In genomic region chr9:107709697-107710483, GRCm38 (mm10) we compare ENCODE assay signal across 8 mouse cellular contexts. TPM values are rescaled to one million over a fixed set of nuclear protein-coding genes. Genes with fewer than 3 reads are reported as not detected.
DNase-seq lines count a peak whose midpoint lies in the region; ATAC-seq and TF ChIP-seq lines count a peak whose summit lies in the region.

TSS of gene Sema3f (minus strand) at chr9:107710475.

- peak; percentile 77 for DNase-seq in MEL (ENCODE audit: low read depth, low spot score)
- DNase-seq in cerebellum, adult 11-12 months = peak; percentile 88
- peak; percentile 70 for DNase-seq in heart, postnatal 25 days (ENCODE audit: low spot score)
- DNase-seq in layer of hippocampus, adult 18-20 months (ENCODE audit: low spot score in 2 of 2) = peak; percentile 14 to 45
- DNase-seq in ovary, postnatal 14 days (ENCODE audit: low spot score) = peak; percentile 70
- peak; percentile 72 to 82 for DNase-seq in thymus, postnatal 10 days (ENCODE audit: low spot score in 2 of 2)

- under 1% methylated on average over 83 of the region's 86 CpGs for WGBS in forebrain, embryonic 15.5 days
- 1% methylated on average over 78 of the region's 86 CpGs for WGBS in lung, embryonic 15.5 days

- H3K4me1 ChIP-seq in MEL (ENCODE audit: control insufficient read depth in 1 of 2, insufficient read depth in 2 of 2, low read length in 2 of 2) = peaks cover 0 to 3% of the 10 kb centered on the region in 2 experiments; a peak in 1 of 4 replicates
- H3K4me1 ChIP-seq in forebrain, embryonic 15.5 days = peaks cover 58% of the 10 kb centered on the region
- peaks cover 65% of the 10 kb centered on the region for H3K4me1 ChIP-seq in lung, embryonic 15.5 days

- ATAC-seq in forebrain, embryonic 15.5 days (replicated peaks) = peak; percentile 79
- ATAC-seq in lung, embryonic 15.5 days (ENCODE audit: borderline replicate concordance, extremely low read depth, low FRiP score, low TSS enrichment) = peak; percentile 78

- peak in 1 of 3 experiments; percentile 7; a peak in 1 of 6 replicates for TF ChIP-seq CTCF in MEL (IDR thresholded peaks at IDR 0.05 in 2 of 3, conservative IDR thresholded peaks at IDR 0.05 in 1 of 3; ENCODE audit: control insufficient read depth in 1 of 3, insufficient read depth in 1 of 3, low read depth in 2 of 3, low read length in 3 of 3, poor library complexity in 1 of 3, severe bottlenecking in 1 of 3)

- H3K9ac ChIP-seq in MEL (ENCODE audit: control insufficient read depth, low read depth, low read length, poor library complexity, severe bottlenecking) = peak within 1 kb of the TSS; percentile 27; the same call in 1 of the 2 replicates
- peak within 1 kb of the TSS; percentile 63 for H3K9ac ChIP-seq in forebrain, embryonic 15.5 days (replicated peaks)
- peak within 1 kb of the TSS; percentile 68 for H3K9ac ChIP-seq in lung, embryonic 15.5 days

- H3K4me2 ChIP-seq in forebrain, embryonic 15.5 days (replicated peaks) = peak within 1 kb of the TSS; percentile 72
- peak within 1 kb of the TSS; percentile 68 for H3K4me2 ChIP-seq in lung, embryonic 15.5 days

- H3K4me3 ChIP-seq in MEL (ENCODE audit: control insufficient read depth in 1 of 2, insufficient read depth in 1 of 2, low read depth in 2 of 2, low read length in 2 of 2) = peak within 1 kb of the TSS; percentile 30 to 43; a peak in 3 of 4 replicates
- H3K4me3 ChIP-seq in forebrain, embryonic 15.5 days = peak within 1 kb of the TSS; percentile 63
- H3K4me3 ChIP-seq in lung, embryonic 15.5 days = peak within 1 kb of the TSS; percentile 51

- intact Hi-C loops in heart, postnatal 25 days (cut with DNase I) = loop anchor here (1.0 kb wide), 1 partner anchor 28 kb away; no protein-coding TSS in a partner anchor

- no peak within 1 kb of the TSS for H3K27ac ChIP-seq in MEL (ENCODE audit: control insufficient read depth, low read depth, low read length)
- H3K27ac ChIP-seq in forebrain, embryonic 15.5 days (replicated peaks) = peak within 1 kb of the TSS; percentile 90
- peak within 1 kb of the TSS; percentile 89 for H3K27ac ChIP-seq in lung, embryonic 15.5 days

- TF ChIP-seq EP300 in MEL (IDR thresholded peaks at IDR 0.05; ENCODE audit: low read depth in 1 of 2, low read length in 2 of 2) = no peak

- no peaks in the 10 kb centered on the region for H3K79me2 ChIP-seq in MEL (ENCODE audit: control insufficient read depth, insufficient read depth, low read length, poor library complexity)

- H3K9me3 ChIP-seq in MEL (replicated peaks; ENCODE audit: insufficient read depth, low read length) = no peaks in the 10 kb centered on the region
- no peaks in the 10 kb centered on the region for H3K9me3 ChIP-seq in forebrain, embryonic 15.5 days
- H3K9me3 ChIP-seq in lung, embryonic 15.5 days = no peaks in the 10 kb centered on the region

- H3K27me3 ChIP-seq in MEL (ENCODE audit: control insufficient read depth in 1 of 2, insufficient read depth in 2 of 2, low read length in 2 of 2) = no peaks in the 10 kb centered on the region; a peak in 2 of 4 replicates
- 0 out of 2 replicates have a peak, but pooled peaks cover 3% of the 10 kb centered on the region for H3K27me3 ChIP-seq in forebrain, embryonic 15.5 days
- no peaks in the 10 kb centered on the region for H3K27me3 ChIP-seq in lung, embryonic 15.5 days

- no peak for TF ChIP-seq RAD21 in MEL (IDR thresholded peaks at IDR 0.05; ENCODE audit: low read depth, low read length)

- no peak for TF ChIP-seq POLR2A in MEL (IDR thresholded peaks at IDR 0.05; ENCODE audit: control insufficient read depth in 1 of 2, insufficient read depth in 1 of 2, low read depth in 1 of 2, low read length in 2 of 2, poor library complexity in 1 of 2)

- H3K36me3 ChIP-seq in MEL (ENCODE audit: control insufficient read depth in 1 of 2, insufficient read depth in 2 of 2, low read length in 2 of 2) = no peaks in the 10 kb centered on the region
- peaks cover 5% of the 10 kb centered on the region; the same call in 1 of the 2 replicates for H3K36me3 ChIP-seq in forebrain, embryonic 15.5 days
- no peaks in the 10 kb centered on the region for H3K36me3 ChIP-seq in lung, embryonic 15.5 days

TF ChIP-seq in MEL, 35 proteins besides CTCF, POLR2A, EP300 and RAD21:
- TF ChIP-seq HCFC1 (IDR thresholded peaks at IDR 0.05; ENCODE audit: low read depth, low read length) (no peak), TBP (IDR thresholded peaks at IDR 0.05; ENCODE audit: low read depth, low read length) (no peak), TAL1 (IDR thresholded peaks at IDR 0.05; ENCODE audit: low read length) (no peak), USF2 (IDR thresholded peaks at IDR 0.05; ENCODE audit: borderline replicate concordance in 1 of 2, insufficient read depth in 1 of 2, low read depth in 1 of 2, low read length in 2 of 2) (no peak)

RNA-seq across cellular contexts. Expression of gene Sema3f, which starts in this region (rescaled TPM):
- total RNA-seq in MEL (2012; rRNA removed) = not detected in 2 replicates
- not detected for polyA plus RNA-seq in MEL (2012; ENCODE audit: insufficient read depth in 1 of 2, insufficient read length in 2 of 2, low read depth in 1 of 2, low replicate concordance in 2 of 2, missing spikeins in 1 of 2)
- polyA plus RNA-seq in forebrain, embryonic 15.5 days (2015; fragmentation: Nextera tagmentation; extraction: Ambion mirVana) = 13.7 and 14.6 TPM in 2 replicates
- total RNA-seq in heart, postnatal 25 days (2021) = 10 to 100 TPM; 15.1 to 15.8 TPM
- total RNA-seq in layer of hippocampus, adult 18-20 months (2021) = 1 to 10 TPM; 2.8 to 5.9 TPM
- polyA plus RNA-seq in lung, embryonic 15.5 days (2015; fragmentation: Nextera tagmentation; extraction: Ambion mirVana) = 12.3 and 13.7 TPM in 2 replicates

Comparison
In these comparisons a context has a peak if more than half of its experiments do, and no peak if none do; other contexts are left out.
1. RNA of gene Sema3f (polyA plus RNA-seq): 13.7 to 14.6 TPM in forebrain, embryonic 15.5 days and 12.3 to 13.7 TPM in lung, embryonic 15.5 days; not detected in MEL; every median in the first group is over 10 times any median in the second.
2. Peak in DNase-seq, H3K4me3 ChIP-seq and H3K9ac ChIP-seq in MEL; RNA of the gene not detected or under 1 TPM.
3. DNase-seq: peak in every context shown above with its lines; median percentile 88 in cerebellum, adult 11-12 months; 77 in MEL; 77 in thymus, postnatal 10 days; 70 in heart, postnatal 25 days; 70 in ovary, postnatal 14 days; 30 in layer of hippocampus, adult 18-20 months.
4. Peak in every context shown above with its lines, with median percentiles within 50 percentile points of each other: H3K4me3 ChIP-seq and H3K9ac ChIP-seq.